Comparison of ENCODE assay signal across 8 mouse cellular contexts in the genomic region with DNA sequence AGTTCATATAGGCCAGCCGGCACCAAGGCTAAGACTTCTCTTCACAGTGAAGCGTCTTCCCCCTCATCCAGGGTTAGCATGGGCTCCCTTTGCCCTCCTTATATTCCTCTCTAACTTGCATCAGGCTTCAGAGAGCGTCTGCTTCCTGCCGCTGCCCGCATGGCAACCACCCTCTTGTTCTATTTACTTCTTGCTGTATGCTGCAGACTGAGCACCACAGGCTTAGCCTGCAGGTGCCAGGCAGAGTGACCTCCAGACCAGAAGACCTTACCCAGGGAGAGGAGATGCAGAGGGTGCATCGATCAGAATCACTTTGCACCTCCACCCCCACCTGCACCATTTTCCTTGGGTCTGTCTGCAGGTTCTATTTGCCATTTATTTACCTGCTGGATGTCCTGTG. TPM values are rescaled to one million over a fixed set of nuclear protein-coding genes. Genes with fewer than 3 reads are reported as not detected.
A peak's percentile ranks its signal among the peaks of the same experiment; 100 is the strongest.
DNase-seq lines count a peak whose midpoint lies in the region; ATAC-seq and TF ChIP-seq lines count a peak whose summit lies in the region.

No protein-coding gene starts in this region.

- peaks cover 44% of the 10 kb centered on the region for H3K4me1 ChIP-seq in embryonic facial prominence, embryonic 10.5 days
- peaks cover 29% of the 10 kb centered on the region for H3K4me1 ChIP-seq in intestine, embryonic 16.5 days (ENCODE audit: control insufficient read depth, insufficient read depth, low read length)
- peaks cover 23% of the 10 kb centered on the region for H3K4me1 ChIP-seq in olfactory bulb, adult 2 months (ENCODE audit: control insufficient read depth, insufficient read depth, low read length)

- no peak overlapping the region for H3K27ac ChIP-seq in left cerebral cortex, adult 2 months
- H3K27ac ChIP-seq in embryonic facial prominence, embryonic 10.5 days (replicated peaks) = peak overlapping the region; percentile 97
- H3K27ac ChIP-seq in intestine, embryonic 16.5 days (ENCODE audit: low read length) = peak overlapping the region; percentile 83
- no peak overlapping the region for H3K27ac ChIP-seq in olfactory bulb, adult 2 months (ENCODE audit: insufficient read depth, low read depth, low read length)

- no peak for DNase-seq in left cerebral cortex, adult 2 months (ENCODE audit: extremely low spot score in 1 of 2, low spot score in 2 of 2)
- no peak for DNase-seq in left cerebral cortex, postnatal 25 days (ENCODE audit: low spot score in 2 of 2)
- DNase-seq in embryonic facial prominence, embryonic 10.5 days (ENCODE audit: low spot score) = no peak
- DNase-seq in adrenal gland, postnatal 36 days = no peak
- no peak for DNase-seq in Muller cell, postnatal 12 days (ENCODE audit: inconsistent ontology term)
- no peak for DNase-seq in lung, postnatal 14 days

- peak overlapping the region; percentile 93 for H3K4me2 ChIP-seq in intestine, embryonic 16.5 days (ENCODE audit: low read depth, low read length)

- no peak for ATAC-seq in intestine, embryonic 16.5 days

- intact Hi-C loops in left cerebral cortex, adult 2 months (cut with DNase I) = no loop called here
- intact Hi-C loops in left cerebral cortex, postnatal 25 days (cut with DNase I) = no loop called here

- peaks cover 44% of the 10 kb centered on the region for H3K36me3 ChIP-seq in embryonic facial prominence, embryonic 10.5 days (replicated peaks)
- peaks cover 4% of the 10 kb centered on the region for H3K36me3 ChIP-seq in intestine, embryonic 16.5 days (ENCODE audit: control insufficient read depth, insufficient read depth, low read length)

- WGBS in embryonic facial prominence, embryonic 10.5 days = 22% methylated on average over 6 of the region's 6 CpGs
- 3% methylated on average over 6 of the region's 6 CpGs for WGBS in intestine, embryonic 16.5 days
- WGBS in olfactory bulb, adult 2 months = 10% methylated on average over 6 of the region's 6 CpGs

- H3K9me3 ChIP-seq in embryonic facial prominence, embryonic 10.5 days = no peaks in the 10 kb centered on the region
- no peaks in the 10 kb centered on the region for H3K9me3 ChIP-seq in intestine, embryonic 16.5 days (ENCODE audit: control insufficient read depth, low read length)

- TF ChIP-seq CTCF in left cerebral cortex, adult 2 months (IDR thresholded peaks at IDR 0.05) = no peak
- TF ChIP-seq CTCF in olfactory bulb, adult 2 months (IDR thresholded peaks at IDR 0.05; ENCODE audit: insufficient read depth, low read depth, low read length) = no peak

- peak overlapping the region; percentile 86 for H3K9ac ChIP-seq in intestine, embryonic 16.5 days (ENCODE audit: low read depth, low read length)

- H3K4me3 ChIP-seq in left cerebral cortex, adult 2 months = peak overlapping the region; percentile 91
- peak overlapping the region; percentile 99 for H3K4me3 ChIP-seq in embryonic facial prominence, embryonic 10.5 days
- H3K4me3 ChIP-seq in intestine, embryonic 16.5 days (ENCODE audit: low read length) = peak overlapping the region; percentile 86
- H3K4me3 ChIP-seq in olfactory bulb, adult 2 months (ENCODE audit: insufficient read depth, low read depth, low read length) = peak overlapping the region; percentile 72

- H3K27me3 ChIP-seq in embryonic facial prominence, embryonic 10.5 days (replicated peaks; ENCODE audit: low read depth, poor library complexity, severe bottlenecking) = peaks cover 4% of the 10 kb centered on the region; the same call in 1 of the 2 replicates
- no peaks in the 10 kb centered on the region for H3K27me3 ChIP-seq in intestine, embryonic 16.5 days (replicated peaks; ENCODE audit: control insufficient read depth, insufficient read depth, low read length)

- TF ChIP-seq POLR2A in olfactory bulb, adult 2 months (IDR thresholded peaks at IDR 0.05; ENCODE audit: insufficient read depth, low read depth, low read length) = no peak

RNA-seq across cellular contexts. Expression of gene Dhcr24, which starts 1.2 kb away (rescaled TPM):
- 10 to 100 TPM; 85.5 to 87.4 TPM for total RNA-seq in left cerebral cortex, adult 2 months (2021)
- total RNA-seq in left cerebral cortex, postnatal 25 days (2021) = 10 to 100 TPM; 89.9 to 93.5 TPM
- polyA plus RNA-seq in embryonic facial prominence, embryonic 10.5 days (2016; fragmentation: Nextera tagmentation; extraction: Ambion mirVana) = 10.2 TPM in 2 replicates
- polyA plus RNA-seq in intestine, embryonic 16.5 days (2015; fragmentation: Nextera tagmentation; extraction: Ambion mirVana) = 5.5 and 6.4 TPM in 2 replicates
- polyA plus RNA-seq in olfactory bulb, adult 2 months (2012; ENCODE audit: insufficient read depth, insufficient read length, low replicate concordance, missing spikeins) = not detected in 2 replicates
- total RNA-seq in adrenal gland, postnatal 36 days (2021) = 100 to 1,000 TPM in 1 of 2 experiments, 10 to 100 TPM in 1; 74.5 to 299 TPM

RNA-seq across cellular contexts. Expression of gene Lexm, which starts 55.0 kb away (rescaled TPM):
- under 1 TPM in 1 of 2 experiments, not detected in 1; 0.21 TPM for total RNA-seq in left cerebral cortex, adult 2 months (2021)
- total RNA-seq in left cerebral cortex, postnatal 25 days (2021) = not detected
- 0.52 TPM in 1 of 2 replicates, not detected in the other for polyA plus RNA-seq in embryonic facial prominence, embryonic 10.5 days (2016; fragmentation: Nextera tagmentation; extraction: Ambion mirVana)
- not detected in 2 replicates for polyA plus RNA-seq in intestine, embryonic 16.5 days (2015; fragmentation: Nextera tagmentation; extraction: Ambion mirVana)
- not detected in 2 replicates for polyA plus RNA-seq in olfactory bulb, adult 2 months (2012; ENCODE audit: insufficient read depth, insufficient read length, low replicate concordance, missing spikeins)
- total RNA-seq in adrenal gland, postnatal 36 days (2021) = not detected

Comparison
In these comparisons a context has a peak if more than half of its experiments do, and no peak if none do; other contexts are left out.
1. H3K27ac ChIP-seq: peak in embryonic facial prominence, embryonic 10.5 days (single experiment) and intestine, embryonic 16.5 days (single experiment); none in left cerebral cortex, adult 2 months (single experiment) and olfactory bulb, adult 2 months (single experiment).
2. Peak in every context shown above with its lines, with median percentiles within 50 percentile points of each other: H3K4me3 ChIP-seq.